Mouse (Mus musculus) ES-Bruce4 (cell line): ENCODE data around the gene Synpo2. TPM values are rescaled to one million over a fixed set of nuclear protein-coding genes. Genes with fewer than 3 reads are reported as not detected.

ENCODE experiments used
- H3K27ac ChIP-seq: 2 replicates; pipeline ENCODE4 v1.5.1; 2012; ENCODE audit warnings: low read length, inconsistent platforms; ENCODE audit not compliant: insufficient read depth
- H3K27me3 ChIP-seq: 2 replicates; pipeline ENCODE4 v1.6.1; 2012; ENCODE audit warnings: mild to moderate bottlenecking, low read length, inconsistent platforms; ENCODE audit not compliant: control insufficient read depth, poor library complexity, insufficient read depth, severe bottlenecking
- H3K36me3 ChIP-seq: 2 replicates; pipeline ENCODE4 v1.6.1; 2012; ENCODE audit warnings: inconsistent platforms, mild to moderate bottlenecking, low read length, moderate library complexity; ENCODE audit not compliant: control insufficient read depth, poor library complexity, insufficient read depth, severe bottlenecking
- H3K4me1 ChIP-seq: one replicate; pipeline ENCODE4 v1.8.1; 2011; ENCODE audit warnings: low read length; ENCODE audit not compliant: control insufficient read depth, insufficient read depth
- H3K4me3 ChIP-seq: 2 replicates; pipeline ENCODE4 v1.5.1; 2011; ENCODE audit warnings: low read depth, mild to moderate bottlenecking, low read length
- H3K9ac ChIP-seq: 2 replicates; pipeline ENCODE4 v1.6.1; 2012; ENCODE audit warnings: low read depth, mild to moderate bottlenecking, inconsistent platforms; ENCODE audit not compliant: poor library complexity, severe bottlenecking
- H3K9me3 ChIP-seq: replicated peaks from 2 replicates; pipeline ENCODE4 v1.6.1; 2012; ENCODE audit warnings: mild to moderate bottlenecking, low read length, inconsistent platforms; ENCODE audit not compliant: control insufficient read depth, poor library complexity, insufficient read depth, severe bottlenecking
- CTCF ChIP-seq: IDR thresholded peaks from one replicate; pipeline ENCODE4 v1.8.1; 2011; ENCODE audit warnings: low read depth, low read length
- EP300 ChIP-seq: IDR thresholded peaks from 2 replicates; pipeline ENCODE4 v1.6.1; 2011; ENCODE audit warnings: low read depth, low read length; ENCODE audit not compliant: insufficient read depth
- POLR2A ChIP-seq: IDR thresholded peaks from one replicate; pipeline ENCODE4 v1.8.1; 2011; ENCODE audit warnings: low read length; ENCODE audit not compliant: insufficient read depth
- polyA plus RNA-seq: library from polyadenylated mRNA; stranded (reverse); fragments of >200 nt; gene quantifications from 2 replicates; pipeline ENCODE4 v1.2.4, GENCODE M21; 2011; ENCODE audit warnings: low read depth; ENCODE audit not compliant: missing spikeins, insufficient read depth, insufficient read length

Gene Synpo2
- polyA plus RNA-seq, 1 experiment, result 1.8 TPM

GRCm38 (mm10) chr3:123168815-123169214, 67.1 kb downstream of the Synpo2 start:
- Histone ChIP-seq H3K4me1 (no peaks in the 10 kb centered on the region), H3K9ac (no peak overlapping the region), H3K27ac (no peak overlapping the region), H3K36me3 (no peaks in the 10 kb centered on the region), H3K4me3 (no peak overlapping the region), H3K9me3 (no peaks in the 10 kb centered on the region), H3K27me3 (no peaks in the 10 kb centered on the region)
- TF ChIP-seq CTCF (peak; percentile 70), POLR2A (no peak), EP300 (no peak)

GRCm38 (mm10) chr3:123166450-123166849, 69.5 kb downstream of the Synpo2 start:
- Histone ChIP-seq H3K9ac (no peak overlapping the region), H3K36me3 (no peaks in the 10 kb centered on the region), H3K4me3 (no peak overlapping the region), H3K9me3 (no peaks in the 10 kb centered on the region), H3K4me1 (no peaks in the 10 kb centered on the region), H3K27ac (no peak overlapping the region), H3K27me3 (no peaks in the 10 kb centered on the region)
- no peak for TF ChIP-seq CTCF
- TF ChIP-seq POLR2A, result no peak
- no peak for TF ChIP-seq EP300

DNA sequence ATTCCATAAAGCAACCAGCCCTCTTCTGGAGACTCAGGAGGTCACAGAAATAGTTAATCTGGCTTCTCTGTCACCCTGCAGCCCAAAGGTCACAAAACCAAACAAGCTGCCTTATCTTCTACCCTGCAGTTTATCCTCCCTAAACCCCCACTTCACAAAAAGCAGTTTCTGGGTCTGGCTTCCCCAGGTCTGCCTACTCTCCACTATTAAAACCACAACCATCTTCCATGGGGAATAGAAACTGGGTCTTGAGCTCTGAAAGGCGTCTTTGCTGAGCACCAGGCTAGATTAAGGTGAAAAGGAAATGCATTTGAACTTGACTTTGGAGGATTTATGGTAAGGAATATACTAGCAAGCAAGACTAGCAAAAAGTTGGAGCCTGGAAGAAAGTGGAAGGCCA, 71.8 kb downstream of the Synpo2 start:
- H3K27me3 ChIP-seq, result no peaks in the 10 kb centered on the region
- no peaks in the 10 kb centered on the region for H3K36me3 ChIP-seq
- H3K27ac ChIP-seq, result no peak overlapping the region
- no peak overlapping the region for H3K4me3 ChIP-seq
- no peaks in the 10 kb centered on the region for H3K9me3 ChIP-seq
- TF ChIP-seq EP300 (no peak), POLR2A (no peak), CTCF (no peak)
- no peaks in the 10 kb centered on the region for H3K4me1 ChIP-seq
- no peak overlapping the region for H3K9ac ChIP-seq

GRCm38 (mm10) chr3:123163192-123163523, 72.8 kb downstream of the Synpo2 start:
- H3K4me1 ChIP-seq, result no peaks in the 10 kb centered on the region
- H3K9ac ChIP-seq, result no peak overlapping the region
- H3K27ac ChIP-seq, result no peak overlapping the region
- H3K9me3 ChIP-seq, result no peaks in the 10 kb centered on the region
- no peak for TF ChIP-seq CTCF
- TF ChIP-seq POLR2A, result no peak
- no peak for TF ChIP-seq EP300
- H3K4me3 ChIP-seq, result no peak overlapping the region
- H3K27me3 ChIP-seq, result no peaks in the 10 kb centered on the region
- H3K36me3 ChIP-seq, result no peaks in the 10 kb centered on the region

- no peaks in the 10 kb centered on the region for H3K4me1 ChIP-seq
- H3K9me3 ChIP-seq, result no peaks in the 10 kb centered on the region
- no peaks in the 10 kb centered on the region for H3K27me3 ChIP-seq
- H3K9ac ChIP-seq, result no peak overlapping the region
- H3K27ac ChIP-seq, result no peak overlapping the region
- no peak for TF ChIP-seq POLR2A
- no peak for TF ChIP-seq EP300
- no peak overlapping the region for H3K4me3 ChIP-seq
- H3K36me3 ChIP-seq, result no peaks in the 10 kb centered on the region
Measured at GRCm38 (mm10) chr3:123162289-123163191, 73.4 kb downstream of the Synpo2 start.

DNA sequence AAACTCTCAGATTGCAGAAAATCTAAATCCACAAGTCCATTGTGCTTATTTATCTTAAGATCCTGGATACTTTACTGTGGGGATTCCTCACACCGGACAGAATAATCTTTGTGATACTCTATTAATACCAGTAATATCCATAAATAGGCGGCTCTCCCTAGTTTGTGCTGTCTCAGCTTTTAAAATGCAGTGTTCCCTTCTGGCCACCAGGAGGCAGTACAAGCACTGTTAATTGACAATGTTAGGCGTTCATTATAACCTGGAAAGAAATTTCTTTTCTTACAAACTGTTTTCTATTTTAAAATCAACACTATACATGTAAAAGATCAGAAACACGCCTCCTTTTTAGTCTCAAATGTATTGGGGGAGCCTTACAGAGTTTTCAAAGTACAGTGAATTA, 75.2 kb downstream of the Synpo2 start:
- no peak overlapping the region for H3K9ac ChIP-seq
- no peak overlapping the region for H3K4me3 ChIP-seq
- no peaks in the 10 kb centered on the region for H3K9me3 ChIP-seq
- H3K27me3 ChIP-seq, result no peaks in the 10 kb centered on the region
- TF ChIP-seq POLR2A (no peak), CTCF (no peak)
- H3K36me3 ChIP-seq, result no peaks in the 10 kb centered on the region
- no peak overlapping the region for H3K27ac ChIP-seq
- no peaks in the 10 kb centered on the region for H3K4me1 ChIP-seq
